Mouse (Mus musculus): Measurements from ENCODE around the gene Pcnx2.

Gene Pcnx2

DNA sequence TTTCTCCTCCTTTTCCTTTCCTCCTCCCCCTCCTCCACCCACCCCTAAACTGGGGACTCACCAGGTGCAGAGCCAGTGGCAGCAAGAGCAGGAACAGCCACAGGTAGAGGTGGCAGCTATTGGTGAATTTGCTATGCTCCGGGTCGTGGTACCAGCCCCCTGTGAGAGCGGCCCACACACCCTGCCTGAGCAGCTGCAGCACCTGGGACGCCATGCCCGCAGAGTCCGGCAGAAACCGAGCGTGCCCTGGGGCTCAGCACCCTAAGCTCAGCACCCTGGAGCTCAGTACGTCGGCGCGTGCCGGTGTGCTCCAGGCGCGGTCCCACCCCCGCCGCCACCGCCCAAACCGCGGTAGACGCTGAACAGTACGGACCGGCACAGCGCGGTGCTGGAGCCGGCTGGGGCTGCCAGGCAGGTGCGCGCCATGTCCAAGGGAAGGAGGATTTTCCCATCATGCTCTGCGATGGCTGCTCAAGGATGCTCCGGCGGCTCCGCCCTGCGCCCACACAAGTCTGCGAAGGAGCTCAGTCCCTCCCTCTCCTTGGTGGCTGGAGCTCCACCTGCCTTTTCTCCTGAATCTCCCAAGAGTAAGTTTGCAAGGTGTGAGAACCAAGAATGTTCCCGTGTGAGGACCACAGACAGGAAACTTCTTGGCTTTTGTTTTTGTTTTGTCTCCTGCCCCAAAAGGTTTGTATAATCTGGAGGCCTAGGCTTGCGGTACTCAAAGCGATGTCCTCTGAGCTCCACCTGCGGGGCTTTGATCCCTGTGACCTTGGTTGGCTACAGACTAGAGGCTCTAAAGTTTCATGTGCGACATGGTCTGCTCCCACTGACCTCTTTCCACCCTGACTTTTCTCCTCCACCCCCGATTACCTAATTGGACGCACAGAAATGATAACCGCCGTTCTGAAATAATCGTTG is at the start of gene Pcnx2:
Pcnx2 (minus strand) TSS at position 450 of the 921 bp plus-strand sequence.
- no peak for DNase-seq (ENCODE audit: low spot score)

DNA sequence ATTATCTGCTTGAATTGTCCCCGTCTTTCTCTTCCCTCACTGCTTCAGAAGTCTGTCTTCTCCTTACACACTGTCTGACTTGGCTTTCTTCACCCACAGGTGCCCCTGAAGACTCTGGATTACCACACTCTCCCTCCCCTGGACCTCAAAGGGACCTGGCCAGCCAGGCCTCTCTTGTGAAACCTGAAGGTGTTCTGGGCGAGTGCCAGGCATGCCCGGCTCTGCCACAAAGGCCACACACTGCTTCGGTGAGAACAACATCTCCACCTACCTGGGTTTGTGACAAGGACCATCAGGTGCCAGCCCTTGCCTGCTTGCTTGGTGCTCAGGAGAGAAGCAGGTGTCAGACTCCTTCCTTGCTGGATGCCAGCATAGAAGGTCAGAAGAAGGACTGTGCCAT is 46.4 kb upstream of the Pcnx2 start:
- DNase-seq (ENCODE audit: low spot score): no peak

DNA sequence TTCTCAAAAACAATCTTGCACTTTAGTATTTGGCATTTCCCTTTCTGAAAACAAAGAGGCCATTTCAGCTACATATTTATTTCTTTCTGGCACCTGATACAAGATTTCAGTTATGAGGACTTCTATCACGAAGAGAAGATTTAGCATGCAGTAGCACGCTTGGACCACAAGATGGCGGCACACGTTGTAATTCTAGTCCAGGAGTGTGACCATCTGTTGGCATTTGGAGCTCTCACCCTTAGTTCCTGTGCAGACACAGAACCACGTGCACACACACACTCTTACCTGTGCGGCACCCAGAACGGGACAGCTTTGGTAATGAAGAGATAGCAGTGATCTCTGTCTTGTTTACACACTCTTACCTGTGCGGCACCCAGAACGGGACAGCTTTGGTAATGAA is 37.5 kb upstream of the Pcnx2 start:
- no peak for DNase-seq (ENCODE audit: low spot score)

DNA sequence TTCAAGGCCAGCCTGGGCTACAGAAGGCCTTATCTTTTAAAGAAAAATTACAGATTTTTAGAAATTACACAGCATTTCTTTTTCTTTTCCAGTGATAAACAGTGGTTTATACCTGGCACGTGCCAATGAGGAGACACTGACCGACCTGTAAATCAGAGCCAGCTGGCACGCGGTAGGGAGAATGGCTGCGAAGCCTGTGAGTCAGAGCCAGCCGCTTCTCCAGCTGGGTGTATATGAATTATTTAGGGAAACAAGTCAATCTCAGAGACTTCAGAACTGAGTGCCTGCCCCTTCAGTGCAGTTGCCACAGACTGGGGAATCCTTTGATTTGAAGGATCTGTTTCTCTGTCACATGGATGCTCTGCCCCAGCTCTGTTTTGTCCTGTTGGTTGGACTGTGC is 33.7 kb upstream of the Pcnx2 start:
- no peak for DNase-seq (ENCODE audit: low spot score)

DNA sequence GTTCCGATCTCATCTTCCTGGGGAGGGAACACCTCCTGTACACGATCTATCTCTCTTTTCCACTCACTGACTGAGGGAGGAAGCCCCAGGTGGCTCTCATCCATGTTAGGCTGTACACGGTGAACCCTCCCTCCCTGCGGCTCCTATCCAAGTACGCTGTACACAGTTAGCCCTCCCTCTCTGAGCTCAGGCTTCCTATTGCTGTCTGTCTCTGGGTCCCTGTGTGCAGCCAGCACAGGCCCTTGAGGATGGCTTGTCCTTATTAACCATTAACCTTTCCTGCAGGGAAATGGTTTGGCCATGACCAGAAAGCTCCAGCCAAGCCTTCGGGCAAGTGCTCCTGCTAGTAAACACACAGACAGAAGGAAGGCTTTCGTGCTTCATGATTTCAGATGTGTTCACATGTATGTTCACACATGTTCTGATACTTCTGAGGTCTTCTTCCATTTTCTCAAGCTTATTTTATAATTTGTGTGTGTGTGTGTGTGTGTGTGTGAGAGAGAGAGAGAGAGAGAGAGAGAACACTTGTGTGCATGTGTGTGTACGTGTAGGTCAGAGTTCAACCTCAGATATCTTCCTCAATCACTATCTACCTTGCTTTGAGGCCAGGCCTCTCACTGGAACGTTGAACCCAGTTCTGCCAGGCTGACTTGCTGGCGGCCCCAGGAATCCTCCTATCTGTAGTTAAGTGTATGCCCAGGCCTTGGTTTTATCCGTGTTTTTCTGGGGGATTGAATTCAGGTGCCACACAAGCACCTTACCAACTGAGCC is 32.3 kb upstream of the Pcnx2 start:
- DNase-seq (ENCODE audit: low spot score): no peak

DNA sequence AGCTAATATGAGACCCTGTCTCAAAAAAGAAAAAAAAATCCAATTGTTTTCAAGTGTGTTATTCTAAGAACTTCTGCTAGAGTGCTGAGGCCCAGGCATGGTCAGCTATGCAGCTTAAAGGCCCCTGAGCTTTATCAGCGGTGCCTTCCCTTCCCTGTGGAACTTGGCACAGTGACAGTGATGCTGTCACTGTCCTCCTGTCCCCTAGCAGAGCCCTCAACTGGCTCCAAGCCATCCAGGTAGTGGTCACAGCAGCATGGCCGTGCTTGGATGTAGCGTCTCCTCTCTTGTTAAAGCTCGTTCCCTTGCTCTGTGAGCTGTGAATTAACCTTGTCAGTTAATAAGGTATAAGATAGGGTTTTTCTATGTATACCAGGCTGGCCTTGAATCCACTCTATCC is 28.5 kb upstream of the Pcnx2 start:
- no peak for DNase-seq (ENCODE audit: low spot score)

DNA sequence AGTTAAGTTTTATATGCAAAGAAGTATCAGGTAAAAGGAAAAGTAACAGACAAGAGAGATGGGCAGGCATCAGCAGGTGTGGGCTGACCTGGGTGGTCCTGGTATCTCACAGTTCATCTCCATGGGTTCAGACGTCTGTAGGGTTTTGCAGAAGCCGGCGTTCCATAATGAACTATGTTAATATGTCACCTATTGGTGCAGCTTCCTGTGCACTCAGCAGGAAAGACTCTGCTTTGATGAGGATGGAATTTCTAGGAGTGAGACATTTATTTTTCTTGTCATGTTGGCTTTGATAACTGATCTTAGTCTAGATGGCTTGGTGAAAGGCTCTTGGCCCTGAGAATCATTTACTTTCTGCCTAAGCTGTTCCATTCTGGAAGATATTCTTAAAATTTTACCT is 24.2 kb upstream of the Pcnx2 start:
- DNase-seq (ENCODE audit: low spot score): no peak

DNA sequence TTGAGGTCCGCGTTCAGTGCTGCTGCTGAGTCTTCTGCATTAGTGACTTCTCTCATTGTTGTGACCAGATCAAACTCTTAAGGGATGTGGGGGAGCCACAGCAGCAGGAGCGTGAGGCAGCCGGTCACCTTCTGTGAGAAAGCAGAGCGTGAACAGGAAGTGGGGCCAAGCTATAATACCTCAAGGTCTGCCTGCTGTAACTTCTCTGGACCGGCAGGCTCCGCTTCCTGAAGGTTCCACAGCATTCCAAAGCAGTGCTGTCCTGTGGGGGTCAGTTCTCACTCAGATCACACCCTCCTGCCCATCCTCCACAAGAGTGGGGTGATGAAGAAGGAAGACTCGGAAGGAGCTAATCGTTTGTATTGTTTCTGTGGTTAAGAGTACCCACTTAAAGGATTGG is 22.6 kb upstream of the Pcnx2 start:
- DNase-seq (ENCODE audit: low spot score): no peak

DNA sequence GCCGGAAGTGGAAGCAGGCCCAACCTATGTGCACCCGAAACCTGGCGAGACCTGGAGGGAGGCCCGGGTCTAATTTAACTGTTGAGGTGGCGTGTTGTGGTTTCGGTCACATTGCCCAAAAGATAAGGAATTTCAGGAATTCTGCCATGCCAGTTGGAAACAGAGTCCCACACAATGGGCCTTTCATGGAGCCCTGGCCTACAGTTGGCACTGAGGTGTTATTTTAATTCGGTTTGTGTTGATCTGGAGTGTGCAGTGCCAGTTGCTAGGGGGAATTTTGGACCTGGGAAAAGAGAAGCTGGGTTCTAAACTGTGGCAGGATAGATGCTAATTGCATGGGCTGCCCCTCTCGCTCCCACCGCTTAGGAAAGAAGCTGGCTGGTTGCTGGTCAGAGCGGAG is 22.2 kb upstream of the Pcnx2 start:
- DNase-seq (ENCODE audit: low spot score): no peak

DNA sequence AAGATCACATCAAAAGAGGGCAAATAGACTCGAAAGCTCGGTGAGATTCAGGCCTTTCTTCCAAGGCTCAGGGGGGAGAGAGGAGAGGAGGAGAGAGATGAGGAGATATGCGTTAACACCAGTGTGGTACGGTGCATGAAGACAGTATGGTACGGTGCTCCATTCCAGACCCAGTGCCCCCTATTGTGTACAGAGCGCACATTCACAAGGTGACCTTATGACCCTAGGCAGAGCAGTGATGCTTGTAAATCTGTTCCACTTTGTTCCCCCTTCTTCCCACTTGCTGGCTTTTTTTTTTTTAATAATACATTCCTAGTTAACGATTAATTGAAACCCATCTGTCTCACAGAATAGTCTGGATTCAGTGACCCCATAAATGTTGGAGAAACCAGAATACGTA is 21.4 kb upstream of the Pcnx2 start:
- no peak for DNase-seq (ENCODE audit: low spot score)

DNA sequence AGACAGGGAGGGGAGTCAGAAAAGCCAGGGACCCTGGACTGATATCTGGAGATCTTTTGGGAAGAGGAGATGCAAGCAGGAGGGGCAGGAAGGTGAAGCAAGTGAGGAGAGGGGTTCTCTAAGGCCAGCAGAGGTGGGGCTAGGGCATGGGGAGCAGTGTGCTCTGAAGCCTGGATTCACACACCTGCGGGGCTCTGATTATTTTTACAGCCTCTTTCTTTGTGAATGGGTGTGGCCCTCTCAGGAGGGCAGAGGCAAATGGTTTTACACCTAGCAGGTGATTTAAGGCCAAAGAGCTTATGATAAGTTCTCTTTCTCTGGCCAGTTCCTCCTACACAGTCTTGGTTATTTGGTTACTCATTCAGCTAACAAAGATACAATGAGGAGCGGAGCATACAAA is 20.6 kb upstream of the Pcnx2 start:
- DNase-seq (ENCODE audit: low spot score): no peak

DNA sequence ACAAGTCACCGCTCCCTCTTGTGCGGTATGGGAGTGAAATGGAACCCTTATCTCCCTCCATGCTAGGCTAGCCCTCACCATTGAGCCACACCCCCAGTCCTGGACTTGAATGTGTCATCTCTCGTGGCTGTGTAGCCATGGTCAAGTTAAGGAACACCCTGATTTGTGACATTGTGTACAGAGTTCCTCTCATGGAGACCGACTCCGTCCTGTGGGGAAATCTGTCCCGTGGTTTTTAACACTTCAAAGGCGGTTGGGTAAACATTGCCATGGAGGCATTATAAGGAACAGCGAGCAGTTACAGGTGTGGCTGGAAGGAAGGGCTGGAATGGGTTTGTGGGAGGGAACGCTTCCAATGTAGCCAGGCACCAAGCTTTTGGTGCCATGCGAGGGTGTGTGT is 18.9 kb upstream of the Pcnx2 start:
- no peak for DNase-seq (ENCODE audit: low spot score)

DNA sequence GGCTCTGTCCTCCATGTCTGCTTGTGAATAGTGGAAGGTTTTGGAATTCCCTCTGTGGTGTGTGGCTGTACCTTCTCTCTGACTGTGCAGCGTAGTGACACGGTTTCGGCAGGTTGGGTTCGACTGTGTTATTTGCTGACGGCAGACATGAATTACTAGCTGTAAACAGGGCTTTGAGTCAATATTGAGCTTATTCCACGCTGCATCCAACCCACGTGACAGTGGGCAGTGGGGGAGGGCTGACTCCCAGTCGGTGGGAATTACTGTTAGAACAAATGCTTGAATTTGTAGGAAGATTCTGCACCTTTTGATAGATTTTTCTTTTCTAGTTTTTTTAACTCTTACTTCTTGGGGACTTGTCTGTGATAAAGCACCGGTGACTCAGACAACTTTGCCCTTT is 16.3 kb upstream of the Pcnx2 start:
- no peak for DNase-seq (ENCODE audit: low spot score)

DNA sequence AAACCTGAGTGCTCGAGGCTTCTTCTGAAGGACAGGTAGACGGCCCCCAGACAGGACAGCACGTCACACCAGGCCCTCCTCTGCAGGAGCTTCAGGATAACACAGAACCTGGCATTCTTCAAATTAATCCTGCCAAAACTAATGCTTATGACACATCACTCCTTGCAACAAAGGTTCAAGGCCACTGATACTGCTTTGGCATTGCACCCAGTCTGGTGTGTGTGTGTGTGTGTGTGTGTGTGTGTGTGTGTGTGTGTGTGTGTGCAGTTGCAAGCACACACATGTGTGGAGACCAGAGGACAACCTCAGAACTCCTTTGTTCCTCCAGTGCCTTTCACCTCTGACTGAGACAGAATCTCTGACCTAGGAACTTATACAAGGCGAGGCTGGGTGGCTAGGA is 15.1 kb upstream of the Pcnx2 start:
- DNase-seq (ENCODE audit: low spot score): no peak

DNA sequence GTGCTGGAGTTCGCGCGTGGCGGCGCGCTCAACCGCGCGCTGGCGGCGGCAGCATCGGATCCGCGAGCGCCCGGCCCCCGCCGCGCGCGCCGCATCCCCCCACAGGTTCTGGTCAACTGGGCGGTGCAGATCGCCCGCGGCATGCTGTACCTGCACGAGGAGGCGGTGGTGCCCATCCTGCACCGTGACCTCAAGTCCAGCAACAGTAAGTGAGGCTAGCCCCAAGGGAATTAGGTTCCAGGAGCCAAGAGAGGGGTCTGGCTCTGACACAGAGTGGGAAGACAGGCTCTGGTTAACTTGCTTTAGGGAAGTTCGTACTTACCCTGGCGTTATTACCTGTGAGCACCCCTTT is 13.1 kb upstream of the Pcnx2 start:
- no peak for DNase-seq (ENCODE audit: low spot score)

DNA sequence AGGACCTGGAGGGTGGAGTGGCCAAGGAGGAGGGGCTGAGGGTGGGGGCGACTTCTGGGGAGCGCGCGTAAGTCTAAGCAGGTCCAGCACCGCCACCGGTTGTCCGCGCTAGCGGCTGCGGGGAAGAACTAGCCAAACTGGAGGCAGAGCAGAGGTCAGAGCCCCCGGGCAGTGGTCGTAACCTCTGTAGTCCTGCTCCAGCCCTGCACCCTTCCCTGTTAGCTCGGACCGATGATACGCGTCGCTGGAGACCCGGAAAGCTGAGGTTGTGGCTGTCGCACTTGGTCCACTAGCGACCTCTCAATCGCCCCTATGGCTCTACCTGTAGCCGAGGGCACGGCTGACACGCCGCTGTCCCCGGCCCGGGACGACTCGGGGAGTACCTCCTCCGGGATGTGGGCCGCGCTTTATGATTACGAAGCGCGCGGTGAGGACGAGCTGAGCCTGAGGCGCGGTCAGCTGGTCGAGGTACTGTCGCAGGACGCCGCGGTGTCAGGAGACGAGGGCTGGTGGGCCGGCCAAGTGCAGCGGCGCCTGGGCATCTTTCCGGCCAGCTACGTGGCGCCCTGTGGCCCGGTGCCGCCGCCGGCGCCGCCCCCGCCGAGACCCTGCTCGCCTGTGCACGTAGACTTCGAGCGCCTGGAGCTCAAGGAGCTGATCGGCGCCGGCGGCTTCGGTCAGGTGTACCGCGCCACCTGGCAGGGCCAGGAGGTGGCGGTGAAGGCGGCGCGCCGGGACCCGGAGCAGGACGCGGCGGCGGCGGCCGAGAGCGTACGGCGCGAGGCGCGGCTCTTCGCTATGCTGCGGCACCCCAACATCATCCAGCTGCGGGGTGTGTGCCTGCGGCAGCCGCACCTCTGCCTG is 12.5 kb upstream of the Pcnx2 start, which contains the start of gene Map3k21:
Map3k21 (plus strand) TSS at position 86 of the 864 bp plus-strand sequence.
- no peak for DNase-seq (ENCODE audit: low spot score)

DNA sequence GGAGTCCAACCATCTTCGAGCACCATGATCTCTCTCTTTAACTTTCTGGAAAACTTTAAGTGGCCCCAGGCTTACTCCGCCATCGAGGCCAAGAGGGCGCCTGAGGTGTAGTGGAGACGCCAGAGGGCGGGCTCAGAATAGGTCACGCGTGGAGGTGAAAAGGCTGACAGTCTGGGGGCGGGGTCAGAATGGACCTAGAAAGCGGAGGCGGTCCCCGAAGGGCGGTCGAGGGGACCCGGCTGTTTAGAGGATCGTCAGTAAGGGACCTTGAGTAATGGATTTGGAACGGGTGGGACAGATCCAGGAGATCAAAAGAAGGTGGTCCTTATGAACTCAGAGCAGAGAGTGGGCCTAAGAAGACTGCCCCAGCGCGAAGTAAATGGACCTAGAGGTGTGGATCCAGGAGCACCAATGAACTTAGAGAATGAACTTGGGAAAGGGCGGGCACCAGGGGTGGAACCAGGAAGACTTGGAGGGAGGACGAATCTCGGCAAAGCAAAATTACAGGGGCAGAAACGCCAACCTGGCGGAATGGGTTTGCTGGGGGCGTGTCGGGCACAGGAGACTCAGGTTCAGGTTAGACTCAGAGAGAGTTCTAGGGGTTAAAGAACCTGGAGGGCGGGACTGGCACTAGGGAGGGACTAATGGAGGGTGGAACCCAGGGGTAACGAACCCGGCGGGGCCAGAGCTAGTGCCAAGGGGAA is 11.7 kb upstream of the Pcnx2 start:
- peak; percentile 22 for DNase-seq (ENCODE audit: low spot score)

DNA sequence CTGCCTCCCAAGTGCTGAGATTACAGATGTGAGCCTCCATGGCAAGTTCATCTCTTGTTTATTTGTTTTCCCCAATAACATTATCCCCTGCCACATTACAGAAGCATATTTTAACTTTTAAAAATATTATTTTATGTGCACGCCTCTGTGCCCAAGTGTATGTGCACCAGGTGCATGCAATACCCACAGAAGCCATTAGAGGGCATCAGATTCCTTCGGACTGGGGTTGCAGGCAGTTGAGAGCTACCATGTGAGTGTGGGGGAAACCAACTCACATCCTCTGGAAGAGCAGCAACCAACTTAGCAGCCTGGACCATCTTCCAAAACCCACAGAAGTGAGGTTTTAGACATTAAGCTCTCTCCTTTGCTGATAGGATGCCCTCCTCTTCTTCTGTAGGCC is 9.2 kb upstream of the Pcnx2 start:
- no peak for DNase-seq (ENCODE audit: low spot score)

DNA sequence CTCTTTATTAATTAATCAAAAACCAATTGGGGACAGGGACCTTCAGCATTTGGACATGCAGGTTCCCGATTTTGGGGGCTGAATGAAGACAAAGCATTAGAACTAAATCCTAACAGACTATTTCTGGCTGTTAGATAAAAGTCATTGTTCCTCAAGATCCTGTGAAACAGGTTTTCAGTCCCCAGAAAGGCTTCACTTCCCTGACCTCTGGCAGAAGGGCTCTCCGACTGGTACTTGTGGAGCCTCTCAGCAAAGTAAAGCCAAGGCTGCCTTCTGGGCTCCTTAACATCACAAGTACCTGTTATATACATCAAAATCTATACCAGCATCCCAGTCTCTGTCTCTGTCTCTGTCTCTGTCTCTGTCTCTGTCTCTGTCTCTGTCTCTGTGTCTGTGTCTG is 7.2 kb upstream of the Pcnx2 start:
- no peak for DNase-seq (ENCODE audit: low spot score)

DNA sequence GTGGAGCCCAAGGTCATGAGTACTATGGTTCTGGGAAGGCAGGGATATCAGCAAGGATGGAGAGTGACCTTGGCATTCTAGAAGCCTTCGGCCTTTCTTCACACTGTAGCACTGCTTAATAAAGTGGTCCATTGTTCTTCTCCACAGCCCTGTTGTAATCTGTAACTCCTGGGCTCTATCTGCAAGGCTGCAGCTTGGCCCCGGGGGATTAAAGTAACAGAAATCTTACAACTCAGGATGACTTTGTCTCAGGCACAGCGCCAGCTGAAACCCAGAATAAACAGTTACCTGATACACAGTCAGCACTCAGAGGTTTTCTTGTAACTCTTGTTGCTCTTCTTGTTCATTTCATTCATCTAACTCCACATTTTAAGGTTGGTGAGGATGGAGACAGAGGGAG is 4.4 kb upstream of the Pcnx2 start:
- DNase-seq (ENCODE audit: low spot score): no peak

DNA sequence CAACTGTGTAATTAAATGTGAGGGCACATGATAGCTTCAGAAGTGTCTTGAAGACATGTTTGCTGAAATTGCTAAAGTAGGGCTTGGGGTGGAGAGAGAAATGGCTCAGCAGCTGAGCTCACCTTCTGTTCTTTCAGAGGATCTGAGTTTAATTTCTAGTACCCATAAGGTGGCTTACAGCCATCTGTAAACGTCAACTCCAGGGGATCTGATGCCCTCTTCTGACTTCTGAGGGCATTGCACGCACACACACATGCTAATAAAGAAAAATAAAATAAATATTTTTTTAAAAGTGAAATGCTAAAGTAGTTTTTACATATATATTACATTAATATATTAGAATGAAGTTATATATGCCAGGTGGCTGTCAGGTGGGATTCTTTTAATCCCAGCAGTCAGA is 3.0 kb upstream of the Pcnx2 start:
- DNase-seq (ENCODE audit: low spot score): no peak

DNA sequence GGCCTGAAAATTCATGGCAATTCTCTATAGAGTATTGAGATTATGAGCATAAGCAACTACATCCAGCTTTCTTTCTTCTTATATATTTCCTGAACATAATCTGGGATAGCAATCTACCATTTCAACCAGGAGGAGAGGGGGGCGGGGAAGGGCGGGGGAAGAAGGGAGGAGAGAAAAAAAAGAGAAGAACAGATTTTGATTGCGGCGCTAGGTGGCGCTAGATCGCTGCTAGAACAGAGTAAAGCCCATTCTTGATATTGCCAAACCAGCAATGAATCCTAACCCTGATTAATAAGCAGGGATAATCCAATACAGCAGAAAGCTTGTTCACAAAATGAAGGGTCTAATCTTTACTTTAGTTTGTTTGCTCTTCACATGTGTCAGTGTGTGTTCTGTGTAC is 782 bp upstream of the Pcnx2 start:
- DNase-seq (ENCODE audit: low spot score): no peak
